Mouse (Mus musculus) spleen, adult 18-20 months (tissue): Measurements from ENCODE around the gene Olfr372.

Experiments
- DNase-seq, 2 experiments: peaks; one replicate each; pipeline ENCODE4 v3.0.0; 2022; ENCODE audit warnings: mixed read lengths in 2 of 2

The Olfr372 gene

DNA sequence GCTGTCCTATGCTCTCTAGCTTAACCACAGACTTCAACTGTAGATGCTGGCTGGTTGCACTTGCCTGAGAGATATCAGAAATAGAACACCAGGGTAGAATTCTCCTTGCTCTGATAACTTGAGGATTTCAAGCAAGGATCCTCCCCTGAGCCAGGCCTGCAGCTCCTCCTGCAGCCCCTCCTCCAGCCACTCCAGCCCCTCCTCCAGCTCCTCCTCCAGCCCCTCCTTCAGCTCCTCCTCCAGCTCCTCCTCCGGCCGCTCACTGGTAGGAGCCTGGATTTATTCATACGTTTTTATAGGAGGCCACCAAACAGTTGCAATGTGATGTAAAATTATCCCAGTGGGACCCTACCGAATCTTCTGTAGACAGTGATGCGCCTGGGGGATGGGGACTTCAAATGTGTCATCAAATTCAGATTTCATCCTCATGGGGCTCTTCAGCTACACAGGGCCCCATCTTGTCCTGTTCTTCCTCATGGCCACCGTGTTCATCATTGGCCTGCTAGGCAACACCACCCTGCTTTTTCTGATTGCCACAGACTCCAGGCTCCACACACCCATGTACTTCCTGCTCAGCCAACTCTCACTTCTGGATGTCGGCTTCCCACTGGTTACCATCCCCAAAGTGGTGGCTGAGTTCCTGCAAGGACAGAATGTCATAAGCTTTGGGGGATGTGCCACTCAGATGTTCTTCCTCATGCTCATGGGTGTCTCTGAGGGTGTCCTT, 58.5 kb downstream of the Olfr372 start:
- DNase-seq = peak; percentile 20

DNA sequence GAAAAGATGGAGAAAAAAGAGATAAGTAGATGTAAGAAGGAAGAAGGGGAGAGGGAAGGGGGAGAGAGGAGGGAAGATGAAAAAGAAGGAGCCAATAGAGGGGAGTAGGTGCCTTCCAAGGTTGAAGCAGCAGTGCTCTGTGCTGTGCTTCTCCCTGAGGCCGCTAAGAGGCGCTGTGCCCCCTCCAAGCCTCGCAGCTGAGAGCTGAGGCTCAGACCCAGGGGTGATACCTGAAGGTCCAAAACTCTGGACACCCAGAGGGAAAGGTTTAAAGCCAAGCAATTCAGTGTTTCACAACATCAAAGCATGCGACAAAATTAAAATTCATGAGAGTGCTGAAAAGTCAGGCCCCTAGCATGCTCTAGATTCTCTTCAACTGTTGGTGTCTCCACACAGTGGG, 64.1 kb downstream of the Olfr372 start:
- peak in 1 of 2 experiments; percentile 20 for DNase-seq

DNA sequence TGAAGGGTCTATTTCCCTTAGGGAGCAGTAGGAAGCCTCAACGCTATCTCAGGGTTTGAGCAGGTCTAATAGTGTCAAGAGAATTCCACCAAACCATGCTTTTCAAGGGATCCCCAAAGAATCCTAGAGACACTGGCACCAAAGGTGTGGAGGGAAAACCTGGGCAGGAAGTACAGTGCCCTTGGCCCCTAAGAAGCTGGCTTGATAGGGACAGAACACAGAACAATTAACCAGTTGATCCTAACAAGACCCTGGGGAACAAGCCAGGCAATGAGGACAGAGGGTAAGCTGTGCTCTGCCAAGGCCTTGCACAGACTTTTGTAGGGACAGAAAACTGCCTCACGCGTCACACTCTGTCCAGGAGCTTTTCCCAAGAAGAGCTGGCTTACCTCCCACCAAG, 65.7 kb downstream of the Olfr372 start, which contains the start of gene Olfr374:
Gene Olfr374, plus strand, starts transcription at position 301 of the 400 bp plus-strand sequence.
- DNase-seq = no peak
